Mouse (Mus musculus): Measurements from ENCODE around the gene Gsdme.

The Gsdme gene

GRCm38 (mm10) chr6:50244126-50244525 is 19.5 kb downstream of the Gsdme start:
- no peak for DNase-seq

GRCm38 (mm10) chr6:50240437-50240836 is 23.2 kb downstream of the Gsdme start:
- DNase-seq = no peak

- no peak for DNase-seq
Measured at GRCm38 (mm10) chr6:50239902-50240301, 23.8 kb downstream of the Gsdme start.

- DNase-seq = no peak
Measured at GRCm38 (mm10) chr6:50237963-50238362, 25.7 kb downstream of the Gsdme start.

- DNase-seq = no peak
Measured at GRCm38 (mm10) chr6:50232984-50233383, 30.7 kb downstream of the Gsdme start.

- no peak for DNase-seq
Measured at GRCm38 (mm10) chr6:50231288-50231687, 32.4 kb downstream of the Gsdme start.

- no peak for DNase-seq
Measured at GRCm38 (mm10) chr6:50228180-50228579, 35.5 kb downstream of the Gsdme start.

- no peak for DNase-seq
Measured at GRCm38 (mm10) chr6:50225232-50225631, 38.4 kb downstream of the Gsdme start.

GRCm38 (mm10) chr6:50223606-50224005 is 40.1 kb downstream of the Gsdme start:
- no peak for DNase-seq

- DNase-seq = no peak
Measured at GRCm38 (mm10) chr6:50222986-50223385, 40.7 kb downstream of the Gsdme start.

GRCm38 (mm10) chr6:50222351-50222750 is 41.3 kb downstream of the Gsdme start:
- DNase-seq = no peak

GRCm38 (mm10) chr6:50220863-50221262 is 42.8 kb downstream of the Gsdme start:
- peak; percentile 26 for DNase-seq

GRCm38 (mm10) chr6:50219066-50219465 is 44.6 kb downstream of the Gsdme start:
- no peak for DNase-seq

GRCm38 (mm10) chr6:50218628-50219027 is 45.0 kb downstream of the Gsdme start:
- no peak for DNase-seq

- no peak for DNase-seq
Measured at GRCm38 (mm10) chr6:50215986-50216385, 47.7 kb downstream of the Gsdme start.

GRCm38 (mm10) chr6:50215373-50215745 is 48.3 kb downstream of the Gsdme start:
- no peak for DNase-seq

- no peak for DNase-seq
Measured at GRCm38 (mm10) chr6:50214711-50215372, 48.8 kb downstream of the Gsdme start.

GRCm38 (mm10) chr6:50205093-50205492 is 58.6 kb downstream of the Gsdme start:
- DNase-seq = no peak

- DNase-seq = no peak
Measured at GRCm38 (mm10) chr6:50204356-50204755, 59.3 kb downstream of the Gsdme start.

- DNase-seq = no peak
Measured at GRCm38 (mm10) chr6:50193851-50194250, 69.8 kb downstream of the Gsdme start.

- no peak for DNase-seq
Measured at GRCm38 (mm10) chr6:50192822-50193221, 70.8 kb downstream of the Gsdme start.

GRCm38 (mm10) chr6:50192169-50192568 is 71.5 kb downstream of the Gsdme start:
- no peak for DNase-seq

GRCm38 (mm10) chr6:50191605-50192004 is 72.1 kb downstream of the Gsdme start:
- no peak for DNase-seq

- DNase-seq = no peak
Measured at GRCm38 (mm10) chr6:50189376-50189775, 74.3 kb downstream of the Gsdme start.

- no peak for DNase-seq
Measured at GRCm38 (mm10) chr6:50187955-50188354, 75.7 kb downstream of the Gsdme start.
